Mouse (Mus musculus) intestine, embryonic 14.5 days (tissue): Measurements from ENCODE around the gene Spata1. TPM values are rescaled to one million over a fixed set of nuclear protein-coding genes. Genes with fewer than 3 reads are reported as not detected.

Source experiments
- ATAC-seq: fragments of 200-750 bp; cut with Nextera tagmentation; replicated peaks from 2 replicates; pipeline ENCODE4 v1.8.0; 2017; ENCODE audit warnings: low read depth, moderate number of reproducible peaks, moderate TSS enrichment, moderate library complexity; ENCODE audit not compliant: low FRiP score, low TSS enrichment
- DNase-seq: peaks from one replicate; pipeline ENCODE4 v3.0.0-alpha.2; 2018; ENCODE audit warnings: low spot score
- H3K27ac ChIP-seq: fragments of 300-500 bp; sonication (generic); 2 replicates; pipeline ENCODE4 v1.5.1; 2014; ENCODE audit warnings: low read depth, mild to moderate bottlenecking, control low read depth
- H3K27me3 ChIP-seq: fragments of 300-500 bp; sonication (generic); replicated peaks from 2 replicates; pipeline ENCODE4 v1.6.1; 2014; ENCODE audit warnings: low read length, control low read depth; ENCODE audit not compliant: control insufficient read depth, insufficient read depth
- H3K36me3 ChIP-seq: fragments of 300-500 bp; sonication (generic); 2 replicates; pipeline ENCODE4 v1.6.1; 2014; ENCODE audit warnings: low read length, control low read depth; ENCODE audit not compliant: control insufficient read depth, insufficient read depth
- H3K4me1 ChIP-seq: fragments of 300-500 bp; sonication (generic); replicated peaks from 2 replicates; pipeline ENCODE4 v1.6.1; 2014; ENCODE audit warnings: low read length, control low read depth, mixed read lengths; ENCODE audit not compliant: control insufficient read depth, insufficient read depth
- H3K4me2 ChIP-seq: fragments of 300-500 bp; sonication (generic); 2 replicates; pipeline ENCODE4 v1.6.1; 2014; ENCODE audit warnings: low read length
- H3K4me3 ChIP-seq: fragments of 300-500 bp; sonication (generic); 2 replicates; pipeline ENCODE4 v1.5.1; 2014; ENCODE audit warnings: low read depth, low read length, control low read depth, mixed read lengths
- H3K9ac ChIP-seq: fragments of 300-500 bp; sonication (generic); 2 replicates; pipeline ENCODE4 v1.6.1; 2014; ENCODE audit warnings: mild to moderate bottlenecking, low read length
- H3K9me3 ChIP-seq: fragments of 300-500 bp; sonication (generic); 2 replicates; pipeline ENCODE4 v1.6.1; 2016; ENCODE audit warnings: low read length, control low read depth; ENCODE audit not compliant: control insufficient read depth
- WGBS: fragments of 180-500 bp; shearing (Covaris S2); extraction: QIAGEN DNeasy Blood & Tissue Kit; methylation state at CpG from one replicate; pipeline ENCODE4 v1.1.7; 2014; 5-methylcytosine and 5-hydroxymethylcytosine counted together
- polyA plus RNA-seq: library from polyadenylated mRNA; unstranded; fragments of >200 nt; fragmentation: Nextera tagmentation; extraction: Ambion mirVana; gene quantifications from 2 replicates; pipeline ENCODE4 v1.2.1, GENCODE M21; 2014

Spata1 gene
- polyA plus RNA-seq, 1 experiment from 2014 or later = 3.7 TPM

- no peaks in the 10 kb centered on the region for H3K36me3 ChIP-seq
- no peak overlapping the region for H3K4me2 ChIP-seq
- ATAC-seq (no peak), DNase-seq (no peak)
- 83% methylated on average over 3 of the region's 3 CpGs for WGBS
- H3K4me3 ChIP-seq = no peak overlapping the region
- no peak overlapping the region for H3K27ac ChIP-seq
- H3K9me3 ChIP-seq = no peaks in the 10 kb centered on the region
- H3K27me3 ChIP-seq = no peaks in the 10 kb centered on the region
- H3K4me1 ChIP-seq = no peaks in the 10 kb centered on the region
- no peak overlapping the region for H3K9ac ChIP-seq
Measured at GRCm38 (mm10) chr3:146474428-146474827, 25.1 kb downstream of the Spata1 start.

- H3K9ac ChIP-seq = no peak overlapping the region
- no peak for ATAC-seq
Measured at GRCm38 (mm10) chr3:146473741-146474140, 25.8 kb downstream of the Spata1 start.

GRCm38 (mm10) chr3:146472657-146473056, 26.9 kb downstream of the Spata1 start:
- Histone ChIP-seq H3K4me2 (no peak overlapping the region), H3K27ac (no peak overlapping the region), H3K9me3 (no peaks in the 10 kb centered on the region), H3K36me3 (no peaks in the 10 kb centered on the region), H3K27me3 (no peaks in the 10 kb centered on the region), H3K4me1 (no peaks in the 10 kb centered on the region), H3K4me3 (no peak overlapping the region), H3K9ac (no peak overlapping the region)
- ATAC-seq (no peak), DNase-seq (no peak)
- WGBS = 50% methylated on average over 4 of the region's 4 CpGs

More at GRCm38 (mm10) chr3:146473741-146474140, 25.8 kb downstream of the Spata1 start:
- no peak overlapping the region for H3K4me2 ChIP-seq
- H3K4me1 ChIP-seq = no peaks in the 10 kb centered on the region
- H3K4me3 ChIP-seq = no peak overlapping the region
- H3K9me3 ChIP-seq = no peaks in the 10 kb centered on the region
- H3K36me3 ChIP-seq = no peaks in the 10 kb centered on the region
- H3K27me3 ChIP-seq = no peaks in the 10 kb centered on the region
- no peak for DNase-seq
- no peak overlapping the region for H3K27ac ChIP-seq

GRCm38 (mm10) chr3:146469226-146469625, 30.3 kb downstream of the Spata1 start:
- no peak for DNase-seq
- no peak for ATAC-seq
- Histone ChIP-seq H3K9ac (no peak overlapping the region), H3K4me2 (no peak overlapping the region), H3K27ac (no peak overlapping the region), H3K9me3 (no peaks in the 10 kb centered on the region), H3K27me3 (no peaks in the 10 kb centered on the region), H3K36me3 (0 out of 2 replicates have a peak, but pooled peaks cover 3% of the 10 kb centered on the region), H3K4me3 (no peak overlapping the region), H3K4me1 (no peaks in the 10 kb centered on the region)
- WGBS = 66% methylated on average over 2 of the region's 2 CpGs

GRCm38 (mm10) chr3:146462939-146463338, 36.6 kb downstream of the Spata1 start:
- 0 out of 2 replicates have a peak, but pooled peaks cover 6% of the 10 kb centered on the region for H3K36me3 ChIP-seq
- DNase-seq = no peak
- no peak overlapping the region for H3K9ac ChIP-seq
- no peaks in the 10 kb centered on the region for H3K27me3 ChIP-seq
- no peaks in the 10 kb centered on the region for H3K4me1 ChIP-seq
- no peak overlapping the region for H3K27ac ChIP-seq
- H3K9me3 ChIP-seq = no peaks in the 10 kb centered on the region
- 59% methylated on average over 2 of the region's 2 CpGs for WGBS
- H3K4me3 ChIP-seq = no peak overlapping the region
- H3K4me2 ChIP-seq = no peak overlapping the region
- no peak for ATAC-seq

GRCm38 (mm10) chr3:146451375-146451774, 48.2 kb downstream of the Spata1 start:
- 0 out of 2 replicates have a peak, but pooled peaks cover 3% of the 10 kb centered on the region for H3K4me1 ChIP-seq
- DNase-seq (no peak), ATAC-seq (no peak)
- 88% methylated on average over 5 of the region's 5 CpGs for WGBS
- no peaks in the 10 kb centered on the region for H3K9me3 ChIP-seq
- no peak overlapping the region for H3K27ac ChIP-seq
- peaks cover 4% of the 10 kb centered on the region; the same call in 1 of the 2 replicates for H3K36me3 ChIP-seq
- no peaks in the 10 kb centered on the region for H3K27me3 ChIP-seq
- H3K4me3 ChIP-seq = no peak overlapping the region
- no peak overlapping the region; the same call in 1 of the 2 replicates for H3K4me2 ChIP-seq
- H3K9ac ChIP-seq = no peak overlapping the region

- Histone ChIP-seq H3K4me2 (peak overlapping the region; percentile 58), H3K4me3 (peak overlapping the region; percentile 54), H3K36me3 (peaks cover 3% of the 10 kb centered on the region; the same call in 1 of the 2 replicates), H3K4me1 (0 out of 2 replicates have a peak, but pooled peaks cover 3% of the 10 kb centered on the region), H3K27me3 (no peaks in the 10 kb centered on the region), H3K9ac (peak overlapping the region; percentile 70), H3K9me3 (no peaks in the 10 kb centered on the region), H3K27ac (peak overlapping the region; percentile 73)
- ATAC-seq = peak; percentile 98
- DNase-seq = peak; percentile 96
- WGBS = under 1% methylated on average over 29 of the region's 29 CpGs
Measured at GRCm38 (mm10) chr3:146450371-146450841, 49.1 kb downstream of the Spata1 start.

- peak within 1 kb of the TSS; percentile 54 for H3K4me3 ChIP-seq
- no peak for DNase-seq
- no peaks in the 10 kb centered on the region for H3K27me3 ChIP-seq
- peak within 1 kb of the TSS; percentile 70 for H3K9ac ChIP-seq
- 49% methylated on average over 9 of the region's 9 CpGs for WGBS
- H3K36me3 ChIP-seq = no peaks in the 10 kb centered on the region
- H3K9me3 ChIP-seq = no peaks in the 10 kb centered on the region
- H3K4me1 ChIP-seq = 0 out of 2 replicates have a peak, but pooled peaks cover 3% of the 10 kb centered on the region
- ATAC-seq = no peak
- peak within 1 kb of the TSS; percentile 73 for H3K27ac ChIP-seq
- H3K4me2 ChIP-seq = peak within 1 kb of the TSS; percentile 58
Measured at GRCm38 (mm10) chr3:146449745-146450250, 49.8 kb downstream of the Spata1 start, which contains the start of gene Ctbs. TSS of gene Ctbs (plus strand) at chr3:146449795.

GRCm38 (mm10) chr3:146448969-146449368, 50.6 kb downstream of the Spata1 start:
- H3K27me3 ChIP-seq = no peaks in the 10 kb centered on the region
- H3K4me3 ChIP-seq = no peak overlapping the region
- no peak overlapping the region for H3K9ac ChIP-seq
- H3K4me2 ChIP-seq = no peak overlapping the region
- H3K4me1 ChIP-seq = 0 out of 2 replicates have a peak, but pooled peaks cover 3% of the 10 kb centered on the region
- no peaks in the 10 kb centered on the region for H3K9me3 ChIP-seq
- H3K27ac ChIP-seq = no peak overlapping the region
- no peak for DNase-seq
- no peaks in the 10 kb centered on the region for H3K36me3 ChIP-seq
- WGBS = 73% methylated on average over 6 of the region's 6 CpGs
- no peak for ATAC-seq
